Mouse (Mus musculus) cerebellum, adult 11 months (tissue): ENCODE measurements at regions not wholly inside any gene's neighbourhood (a gene's known extent, or its start where the extent isn't known, plus 50 kb on each side); places are given as distances from the start of the nearest gene placed in this dataset.

Source experiments
- DNase-seq: peaks from one replicate; pipeline ENCODE4 v3.0.0; 2022

GRCm38 (mm10) chr1:77933095-77933766 lies 263.7 kb downstream of the Pax3 start:
- DNase-seq: no peak

DNA sequence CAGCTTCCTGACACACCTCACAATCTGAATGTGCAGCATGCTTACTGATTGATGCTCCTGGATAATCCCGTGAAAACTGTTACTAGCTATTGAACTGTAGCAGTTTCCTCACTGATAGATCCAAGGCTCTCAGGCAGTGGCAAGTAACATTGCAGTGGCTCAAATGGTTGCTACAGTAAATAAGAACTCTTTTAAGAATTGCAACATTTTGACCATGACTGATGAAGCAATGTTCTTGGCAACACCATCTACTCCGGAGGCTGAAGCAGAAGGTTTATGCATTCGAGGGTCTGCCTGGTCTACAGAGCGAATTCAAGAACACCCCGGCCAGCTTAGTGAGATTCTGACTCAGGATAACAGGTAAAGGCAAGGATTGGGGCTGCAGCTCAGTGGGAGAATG lies 264.7 kb downstream of the Pax3 start:
- no peak for DNase-seq

DNA sequence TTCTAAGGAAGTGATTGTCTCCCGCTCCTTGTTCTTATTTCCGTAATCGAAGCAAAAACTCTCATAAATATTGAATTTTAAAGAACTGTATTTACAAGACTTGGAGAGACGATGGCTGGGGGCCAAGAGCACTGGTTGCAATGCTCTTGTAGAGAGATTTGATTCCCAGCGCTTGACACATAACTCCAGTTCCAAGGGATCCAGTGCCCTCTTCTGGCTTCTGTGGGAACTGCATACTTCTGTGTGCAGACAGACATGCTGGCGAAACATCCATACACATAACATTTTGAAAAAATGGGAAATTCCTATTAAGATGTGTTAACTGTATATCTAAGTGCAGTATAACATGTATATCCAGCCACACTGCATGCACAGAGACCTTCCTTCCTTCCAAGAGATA lies 266.3 kb downstream of the Pax3 start:
- DNase-seq: no peak

DNA sequence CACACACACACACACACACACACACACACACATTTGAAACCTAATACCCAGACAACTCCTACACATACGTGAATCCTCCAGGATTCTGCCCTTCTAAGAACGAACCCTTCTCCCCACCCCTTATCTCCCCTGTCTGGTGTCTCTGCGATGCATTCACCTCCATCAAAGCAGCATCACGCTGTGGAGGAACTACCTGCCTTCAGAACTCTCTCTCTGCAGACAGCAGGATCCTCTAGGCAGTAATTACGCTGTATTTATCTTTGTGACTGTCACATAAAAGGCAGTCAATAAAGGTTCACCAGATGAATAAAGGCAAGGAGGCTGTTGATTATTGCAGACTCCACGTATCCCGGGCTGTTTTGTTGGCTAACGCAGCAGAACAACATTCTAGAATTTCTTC lies 267.4 kb downstream of the Pax3 start:
- no peak for DNase-seq

- DNase-seq: no peak
These were observed 270.8 kb downstream of the Pax3 start for GRCm38 (mm10) chr1:77926146-77926545.

GRCm38 (mm10) chr1:77896226-77896625 lies 300.7 kb downstream of the Pax3 start:
- DNase-seq: no peak

GRCm38 (mm10) chr1:77879026-77879425 lies 317.9 kb downstream of the Pax3 start:
- no peak for DNase-seq

GRCm38 (mm10) chr1:77870125-77870524 lies 326.8 kb downstream of the Pax3 start:
- no peak for DNase-seq

GRCm38 (mm10) chr1:77869174-77869573 lies 327.8 kb downstream of the Pax3 start:
- no peak for DNase-seq

GRCm38 (mm10) chr1:77859931-77860330 lies 337.0 kb downstream of the Pax3 start:
- DNase-seq: no peak

GRCm38 (mm10) chr1:77854366-77854765 lies 339.5 kb upstream of the Epha4 start:
- no peak for DNase-seq

DNA sequence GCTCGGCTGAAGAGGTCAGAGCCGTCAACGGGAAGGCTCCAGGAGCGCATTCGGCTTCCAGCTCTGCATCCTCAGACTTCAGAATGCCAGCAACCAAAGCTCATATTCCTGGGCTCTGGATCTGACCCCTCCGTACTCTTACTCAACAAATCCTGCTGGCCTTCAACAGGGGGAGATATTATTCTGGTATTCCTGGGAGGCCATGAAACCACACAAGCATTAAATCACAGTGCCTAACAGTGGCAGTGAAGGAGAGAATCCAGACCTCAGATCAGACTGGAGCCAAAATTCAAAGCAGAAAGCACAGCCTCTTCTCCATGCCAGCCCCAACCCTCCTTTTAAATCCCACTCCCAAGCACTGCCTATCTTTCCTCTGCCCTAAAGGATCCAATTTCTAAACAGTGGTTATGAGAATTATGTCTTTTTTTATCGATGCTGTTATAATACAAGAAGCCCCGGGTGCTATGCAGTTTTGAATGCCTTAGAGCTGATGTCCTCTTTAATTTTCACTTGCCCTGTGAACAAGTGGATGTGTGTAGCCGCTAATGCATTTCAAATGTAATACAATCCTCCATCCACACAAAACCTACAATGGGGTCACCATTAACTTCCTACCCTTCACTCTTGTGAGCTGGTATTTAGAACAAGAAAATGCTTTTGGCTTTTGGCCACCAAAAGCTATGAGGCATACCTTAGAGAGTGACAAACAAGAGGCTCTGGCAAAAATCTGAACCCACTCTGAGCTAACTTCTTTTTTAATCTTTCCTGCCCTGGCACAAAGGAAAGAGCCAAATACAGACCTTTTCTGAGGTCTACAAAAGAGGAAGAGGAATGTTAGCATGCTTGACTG lies 333.1 kb upstream of the Epha4 start:
- DNase-seq: no peak

DNA sequence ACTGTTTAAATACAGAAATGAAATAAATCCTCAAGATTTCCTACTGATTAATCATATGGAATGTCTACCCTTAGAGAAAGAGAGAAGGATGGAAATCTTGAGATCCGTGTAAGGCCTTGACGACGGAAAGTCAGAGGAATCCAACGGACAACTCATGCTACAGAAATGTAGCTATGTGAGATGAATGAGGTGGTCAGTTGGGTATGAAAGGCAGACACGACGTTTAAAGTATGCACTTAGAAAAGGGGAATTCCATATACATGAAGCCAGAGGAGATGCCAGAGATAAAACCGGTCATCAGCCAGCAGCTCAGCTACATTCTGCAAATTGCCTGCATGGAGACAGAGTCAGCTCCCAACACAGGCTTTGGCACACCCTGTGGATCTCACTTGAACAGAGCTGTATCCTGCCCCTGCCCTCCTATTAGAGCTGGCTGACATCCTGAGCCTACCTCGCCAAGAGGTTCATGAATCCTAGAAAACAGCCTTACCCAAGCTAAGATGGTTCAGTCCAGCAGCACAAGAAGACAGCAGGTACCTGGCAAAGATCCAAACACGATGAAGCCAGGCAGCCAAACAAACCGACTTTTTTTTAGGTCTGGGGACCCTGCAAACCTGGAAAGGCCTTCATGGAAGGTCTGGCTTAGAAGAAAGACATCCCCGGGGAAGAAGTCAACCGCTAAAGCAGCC lies 331.3 kb upstream of the Epha4 start:
- DNase-seq: no peak

- no peak for DNase-seq
These were observed 325.8 kb upstream of the Epha4 start for GRCm38 (mm10) chr1:77840672-77841071.

GRCm38 (mm10) chr1:77832174-77832573 lies 317.3 kb upstream of the Epha4 start:
- no peak for DNase-seq

DNA sequence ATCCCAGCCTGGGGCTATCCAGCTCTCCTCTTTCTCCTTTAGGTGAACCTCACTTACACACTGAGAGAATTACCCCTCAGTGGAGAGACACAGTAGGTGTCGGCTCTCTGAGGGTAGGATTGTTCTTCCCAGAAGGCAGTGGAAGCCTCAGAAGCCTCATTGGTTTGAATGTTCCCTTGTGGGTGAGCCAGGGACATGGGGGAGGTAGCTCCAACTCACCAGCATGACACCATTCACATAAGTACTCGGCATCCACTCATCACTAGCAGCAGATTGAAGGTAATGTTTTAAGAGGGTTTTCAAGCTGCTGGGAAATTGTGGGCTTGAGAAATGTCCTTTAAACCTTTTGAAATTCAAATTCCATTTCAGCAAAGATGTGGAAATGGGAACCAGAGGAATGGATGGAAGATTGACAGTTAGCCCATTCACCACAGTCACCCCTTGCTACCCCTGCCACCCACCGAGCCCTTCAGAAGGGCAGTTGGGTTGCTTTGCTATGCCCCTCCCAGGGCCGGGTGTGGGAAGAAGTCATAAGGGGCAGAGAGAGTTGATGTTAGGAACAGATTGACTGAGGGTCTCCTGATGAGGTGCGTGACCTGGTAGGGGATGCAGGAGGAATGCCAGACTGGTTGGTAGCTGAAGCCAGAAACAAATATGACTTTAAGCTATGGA lies 310.0 kb upstream of the Epha4 start:
- DNase-seq: no peak

DNA sequence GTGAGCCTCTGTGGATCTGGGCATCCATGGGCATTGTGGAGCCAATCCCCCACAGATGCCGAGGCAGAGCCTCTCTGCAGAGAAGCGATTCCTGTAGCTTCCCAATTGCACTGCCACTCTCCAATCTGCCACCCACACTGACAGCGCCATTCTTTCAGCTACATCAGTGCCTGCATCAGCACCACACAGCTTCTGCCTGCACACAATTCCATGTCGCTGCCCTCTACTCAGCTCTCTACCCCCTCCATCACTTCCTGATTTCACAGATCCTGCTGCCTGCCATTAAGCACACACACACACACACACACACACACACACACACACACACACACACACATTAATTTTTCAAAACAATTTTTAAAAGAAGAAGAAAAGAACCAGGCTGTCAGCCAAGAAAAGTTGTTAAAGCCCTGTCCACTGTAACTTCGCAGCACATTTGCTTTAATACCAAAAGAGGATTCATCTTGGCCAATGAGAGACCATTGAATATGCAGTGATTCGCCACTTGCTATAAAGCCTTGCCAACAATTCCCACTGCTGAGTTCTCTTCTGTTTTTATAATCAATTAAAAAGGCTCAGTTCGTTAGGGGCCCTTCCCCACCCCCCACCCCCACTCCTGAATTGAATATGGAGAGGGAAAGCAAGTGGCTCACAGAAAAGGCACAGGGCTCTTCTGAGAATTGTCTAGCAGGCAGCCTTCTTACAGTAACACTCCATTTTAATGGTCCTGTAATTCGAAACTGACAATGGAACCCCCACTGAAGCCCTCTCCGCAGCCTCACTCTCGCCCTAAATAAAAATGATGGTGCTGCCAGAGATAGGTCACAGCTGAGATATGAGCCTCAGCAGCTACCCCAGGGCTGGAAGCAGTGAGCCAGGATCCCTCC lies 309.2 kb upstream of the Epha4 start:
- DNase-seq: no peak

DNA sequence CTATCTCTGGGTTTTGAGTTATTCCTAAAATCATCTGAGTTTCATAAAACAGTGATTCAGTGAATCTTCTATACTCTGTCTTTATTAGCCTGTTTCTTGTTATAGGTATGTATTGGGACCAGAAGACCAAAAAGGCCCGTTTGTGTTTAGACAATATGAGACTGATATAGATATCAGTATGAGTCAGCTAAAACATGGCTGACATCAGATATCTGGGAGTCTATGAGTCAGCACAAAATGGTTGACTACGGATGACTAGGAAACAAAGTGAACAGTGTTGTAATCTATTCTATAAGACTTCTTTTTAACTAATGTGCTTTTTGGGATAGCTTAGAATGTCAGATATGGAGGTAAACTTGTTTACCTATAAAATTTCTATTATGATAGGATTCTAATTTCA lies 305.2 kb upstream of the Epha4 start:
- no peak for DNase-seq

DNA sequence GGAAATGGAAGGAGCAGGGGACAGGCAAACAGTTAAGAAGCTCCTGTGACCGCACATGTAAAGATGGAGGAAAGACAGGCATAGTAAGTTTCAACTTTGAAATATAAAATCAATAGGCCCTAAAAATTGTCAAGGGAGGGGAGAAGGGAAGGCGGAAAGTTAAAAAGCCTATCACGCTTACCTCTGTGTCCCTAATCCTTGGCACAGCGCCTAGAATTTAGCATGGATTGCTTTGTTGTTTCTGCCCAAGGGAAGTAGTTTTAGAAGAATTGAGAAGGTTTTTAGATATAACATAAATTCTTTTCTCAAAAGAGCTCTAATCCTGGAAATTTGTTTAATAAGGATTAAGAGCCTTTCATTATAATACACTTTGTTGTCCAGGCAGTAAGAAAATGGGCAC lies 300.6 kb upstream of the Epha4 start:
- no peak for DNase-seq

- no peak for DNase-seq
These were observed 296.7 kb upstream of the Epha4 start for GRCm38 (mm10) chr1:77811573-77811972.

- no peak for DNase-seq
These were observed 276.1 kb upstream of the Epha4 start for GRCm38 (mm10) chr1:77790974-77791373.

DNA sequence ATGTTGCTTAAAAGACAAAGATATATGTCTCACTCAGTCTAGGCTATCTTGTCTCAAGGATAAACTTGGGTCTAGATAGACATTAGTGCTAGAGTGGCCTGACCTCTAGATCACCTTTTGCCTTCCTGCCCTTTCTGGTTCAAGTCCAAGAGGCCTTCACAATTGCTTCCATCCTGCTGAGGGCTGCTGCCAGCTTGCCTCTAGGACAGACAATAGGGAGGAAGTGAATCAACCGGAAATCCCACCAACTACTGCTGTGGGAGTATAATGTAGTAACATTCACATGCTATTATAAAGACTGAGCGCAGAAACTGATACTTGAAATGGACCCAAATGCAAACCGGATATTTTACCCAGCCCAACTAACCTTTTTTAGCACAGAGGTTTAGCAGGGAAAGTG lies 239.4 kb upstream of the Epha4 start:
- DNase-seq: no peak
